Mouse (Mus musculus): Measurements from ENCODE around the gene Fam205c. TPM values are rescaled to one million over a fixed set of nuclear protein-coding genes. Genes with fewer than 3 reads are reported as not detected.

Gene Fam205c
- 0.11 TPM in 2 replicates for polyA plus RNA-seq (2015; fragmentation: Nextera tagmentation; extraction: Ambion mirVana)

DNA sequence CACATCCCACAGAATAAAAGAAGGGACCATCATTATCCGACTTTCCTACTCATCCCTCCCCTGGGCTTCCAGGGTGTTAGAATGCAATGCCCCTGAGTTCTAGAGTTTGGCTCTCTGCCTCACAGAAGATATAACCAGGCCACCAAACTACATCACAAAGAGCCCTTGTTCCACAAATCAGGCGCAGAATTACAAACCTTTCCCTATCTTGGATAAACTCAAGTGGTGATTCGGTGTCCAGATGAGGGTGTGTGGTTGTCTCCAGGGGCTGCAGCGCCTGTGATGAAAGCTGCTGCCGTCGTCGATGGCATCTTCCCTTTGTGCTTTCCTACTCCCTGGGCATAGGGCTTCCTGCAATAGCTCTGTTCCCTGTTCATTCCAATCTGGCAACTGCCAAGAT, at the start of gene Fam205c:
Fam205c (minus strand) TSS at position 101 of the 400 bp plus-strand sequence.
- no peaks in the 10 kb centered on the region for H3K9me3 ChIP-seq (ENCODE audit: control insufficient read depth, low read length)
- 77% methylated on average over 7 of the region's 7 CpGs for WGBS
- H3K36me3 ChIP-seq (ENCODE audit: control insufficient read depth, insufficient read depth, low read length) = no peaks in the 10 kb centered on the region
- H3K9ac ChIP-seq (ENCODE audit: low read length) = no peak within 1 kb of the TSS
- H3K4me1 ChIP-seq (replicated peaks; ENCODE audit: control insufficient read depth, insufficient read depth) = no peaks in the 10 kb centered on the region
- TF ChIP-seq CTCF (IDR thresholded peaks at IDR 0.05; ENCODE audit: low read depth) = no peak
- TF ChIP-seq EP300 (optimal IDR thresholded peaks at IDR 0.05) = no peak
- no peak within 1 kb of the TSS for H3K4me2 ChIP-seq (replicated peaks; ENCODE audit: low read depth)
- ATAC-seq (ENCODE audit: low FRiP score, low TSS enrichment) (no peak), DNase-seq (ENCODE audit: low spot score) (no peak)
- no peak within 1 kb of the TSS for H3K4me3 ChIP-seq (ENCODE audit: low read depth, low read length)
- H3K27me3 ChIP-seq (ENCODE audit: control insufficient read depth, insufficient read depth, low read length) = no peaks in the 10 kb centered on the region
- H3K27ac ChIP-seq (replicated peaks) = no peak within 1 kb of the TSS

DNA sequence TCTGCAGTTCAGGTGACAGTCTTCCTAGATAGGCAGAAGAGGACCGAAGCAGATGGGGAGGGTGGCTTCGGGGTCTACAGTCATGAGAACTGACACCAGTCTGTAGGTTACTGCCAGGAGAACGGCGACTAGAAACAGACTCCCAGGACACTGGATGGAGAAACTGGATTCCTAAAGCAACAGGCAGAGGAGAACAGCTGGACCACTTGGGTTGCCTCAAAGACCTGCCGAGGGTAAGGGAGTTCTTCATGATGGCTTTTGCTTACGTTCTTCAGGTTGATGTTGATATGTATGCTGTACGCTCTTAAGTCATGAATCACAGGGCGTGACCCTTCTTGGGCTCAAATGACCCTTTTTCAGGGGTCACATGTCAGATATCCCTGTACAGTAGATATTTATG, 48.4 kb upstream of the Fam205c start:
- Histone ChIP-seq H3K4me1 (replicated peaks; ENCODE audit: control insufficient read depth, insufficient read depth) (no peaks in the 10 kb centered on the region), H3K4me2 (replicated peaks; ENCODE audit: low read depth) (no peak overlapping the region), H3K36me3 (ENCODE audit: control insufficient read depth, insufficient read depth, low read length) (no peaks in the 10 kb centered on the region), H3K9ac (ENCODE audit: low read length) (no peak overlapping the region), H3K9me3 (ENCODE audit: control insufficient read depth, low read length) (no peaks in the 10 kb centered on the region), H3K27me3 (ENCODE audit: control insufficient read depth, insufficient read depth, low read length) (no peaks in the 10 kb centered on the region), H3K4me3 (ENCODE audit: low read depth, low read length) (no peak overlapping the region), H3K27ac (replicated peaks) (no peak overlapping the region)
- DNase-seq (ENCODE audit: low spot score) (peak; percentile 9), ATAC-seq (ENCODE audit: low FRiP score, low TSS enrichment) (no peak)
- 74% methylated on average over 8 of the region's 8 CpGs for whole genome bisulfite sequencing
- TF ChIP-seq CTCF (IDR thresholded peaks at IDR 0.05; ENCODE audit: low read depth) (no peak), EP300 (optimal IDR thresholded peaks at IDR 0.05) (no peak)

DNA sequence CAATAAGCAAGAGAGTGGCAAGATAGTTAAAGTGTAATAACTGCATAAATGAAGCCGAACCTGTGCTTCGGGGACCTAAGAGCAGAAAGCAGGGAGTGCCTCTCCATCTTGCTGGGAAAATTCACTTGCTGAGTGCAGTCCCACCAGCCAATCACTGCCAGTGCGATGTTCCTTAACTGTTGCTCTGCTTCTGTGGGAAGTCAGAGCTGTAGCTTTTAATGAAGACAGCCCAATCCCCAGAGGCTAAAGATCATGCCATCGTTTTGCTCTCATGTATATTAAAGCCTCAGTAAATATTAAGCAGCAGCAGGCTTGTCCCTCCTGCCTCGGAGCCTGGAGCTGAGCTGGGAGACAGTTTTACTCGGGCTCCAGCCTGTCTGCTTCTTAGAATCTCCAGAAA, 48.0 kb upstream of the Fam205c start:
- Histone ChIP-seq H3K27me3 (ENCODE audit: control insufficient read depth, insufficient read depth, low read length) (no peaks in the 10 kb centered on the region), H3K36me3 (ENCODE audit: control insufficient read depth, insufficient read depth, low read length) (no peaks in the 10 kb centered on the region), H3K4me1 (replicated peaks; ENCODE audit: control insufficient read depth, insufficient read depth) (no peaks in the 10 kb centered on the region), H3K4me2 (replicated peaks; ENCODE audit: low read depth) (no peak overlapping the region), H3K9ac (ENCODE audit: low read length) (no peak overlapping the region), H3K27ac (replicated peaks) (no peak overlapping the region), H3K9me3 (ENCODE audit: control insufficient read depth, low read length) (no peaks in the 10 kb centered on the region), H3K4me3 (ENCODE audit: low read depth, low read length) (no peak overlapping the region)
- TF ChIP-seq CTCF (IDR thresholded peaks at IDR 0.05; ENCODE audit: low read depth) (no peak), EP300 (optimal IDR thresholded peaks at IDR 0.05) (no peak)
- ATAC-seq (ENCODE audit: low FRiP score, low TSS enrichment) (no peak), DNase-seq (ENCODE audit: low spot score) (peak; percentile 9)
- WGBS = 56% methylated on average over 6 of the region's 6 CpGs

DNA sequence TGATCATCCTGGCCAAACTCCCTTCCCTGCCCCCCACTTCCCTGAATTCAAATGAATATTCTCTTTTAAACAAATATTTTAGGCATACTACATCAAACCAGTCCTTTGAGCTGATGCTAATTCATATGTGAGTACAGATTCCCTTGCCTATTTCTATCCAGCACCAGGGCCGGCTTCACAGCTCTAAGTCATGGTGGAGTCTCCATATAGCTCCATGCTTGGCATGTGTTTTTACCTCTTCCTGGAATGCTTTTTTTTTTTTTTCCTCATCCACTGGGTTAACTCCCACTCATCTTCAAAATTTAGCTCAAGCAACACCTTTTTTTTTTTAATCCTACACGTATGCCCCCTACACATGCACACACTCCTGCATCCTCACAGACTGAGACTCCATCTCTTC, 47.5 kb upstream of the Fam205c start:
- Histone ChIP-seq H3K27ac (replicated peaks) (no peak overlapping the region), H3K9me3 (ENCODE audit: control insufficient read depth, low read length) (no peaks in the 10 kb centered on the region), H3K9ac (ENCODE audit: low read length) (no peak overlapping the region), H3K4me1 (replicated peaks; ENCODE audit: control insufficient read depth, insufficient read depth) (no peaks in the 10 kb centered on the region), H3K36me3 (ENCODE audit: control insufficient read depth, insufficient read depth, low read length) (no peaks in the 10 kb centered on the region), H3K27me3 (ENCODE audit: control insufficient read depth, insufficient read depth, low read length) (no peaks in the 10 kb centered on the region), H3K4me2 (replicated peaks; ENCODE audit: low read depth) (no peak overlapping the region), H3K4me3 (ENCODE audit: low read depth, low read length) (no peak overlapping the region)
- 92% methylated on average over 2 of the region's 2 CpGs for WGBS
- TF ChIP-seq EP300 (optimal IDR thresholded peaks at IDR 0.05) = no peak
- no peak for TF ChIP-seq CTCF (IDR thresholded peaks at IDR 0.05; ENCODE audit: low read depth)
- ATAC-seq (ENCODE audit: low FRiP score, low TSS enrichment) (no peak), DNase-seq (ENCODE audit: low spot score) (peak; percentile 1)

DNA sequence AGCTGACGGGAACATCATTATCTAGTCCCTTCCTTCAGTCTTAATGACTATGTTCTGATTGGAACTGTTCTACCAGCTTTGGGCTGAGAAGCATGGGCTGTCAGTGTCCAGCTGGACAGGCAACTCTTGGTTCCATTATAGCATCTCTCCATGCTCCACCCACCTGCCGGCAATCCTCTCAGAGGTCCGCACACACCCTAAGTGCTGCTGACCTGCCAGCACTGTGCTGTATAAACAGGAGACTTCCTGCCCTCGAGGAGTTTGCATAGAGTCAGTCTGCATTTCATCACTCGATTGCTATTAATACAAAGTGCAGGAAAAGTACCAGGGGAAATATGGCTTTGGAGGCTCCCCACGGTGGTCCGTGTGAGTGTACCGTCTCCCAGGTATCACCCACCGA, 46.7 kb upstream of the Fam205c start:
- Histone ChIP-seq H3K36me3 (ENCODE audit: control insufficient read depth, insufficient read depth, low read length) (no peaks in the 10 kb centered on the region), H3K27me3 (ENCODE audit: control insufficient read depth, insufficient read depth, low read length) (no peaks in the 10 kb centered on the region; the same call in 1 of the 2 replicates), H3K27ac (replicated peaks) (no peak overlapping the region), H3K4me2 (replicated peaks; ENCODE audit: low read depth) (no peak overlapping the region), H3K4me3 (ENCODE audit: low read depth, low read length) (no peak overlapping the region), H3K9ac (ENCODE audit: low read length) (no peak overlapping the region), H3K4me1 (replicated peaks; ENCODE audit: control insufficient read depth, insufficient read depth) (no peaks in the 10 kb centered on the region), H3K9me3 (ENCODE audit: control insufficient read depth, low read length) (no peaks in the 10 kb centered on the region)
- WGBS = 50% methylated on average over 9 of the region's 9 CpGs
- TF ChIP-seq CTCF (IDR thresholded peaks at IDR 0.05; ENCODE audit: low read depth) (no peak), EP300 (optimal IDR thresholded peaks at IDR 0.05) (no peak)
- ATAC-seq (ENCODE audit: low FRiP score, low TSS enrichment) (no peak), DNase-seq (ENCODE audit: low spot score) (no peak)

DNA sequence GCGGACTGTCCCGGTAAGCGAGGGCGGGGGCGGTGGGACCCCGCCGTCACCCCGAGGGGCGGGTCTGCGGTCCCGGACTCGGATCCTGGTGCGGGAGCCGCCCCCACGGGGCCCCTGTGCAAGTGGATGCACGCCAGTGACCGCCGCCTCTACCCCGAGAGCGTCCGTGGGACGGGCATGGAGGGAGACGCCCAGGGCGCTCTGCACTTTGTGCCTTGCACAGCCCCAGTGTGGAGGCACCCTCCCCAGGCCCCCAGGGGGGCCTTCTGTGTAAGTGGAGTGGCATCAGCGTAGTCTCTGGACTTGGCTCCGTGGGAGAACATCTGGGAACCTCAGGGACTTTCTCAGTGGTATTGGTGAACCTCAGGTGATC, 43.4 kb upstream of the Fam205c start:
- peak overlapping the region; percentile 30; the same call in 1 of the 2 replicates for H3K27ac ChIP-seq (replicated peaks)
- no peaks in the 10 kb centered on the region; the same call in 1 of the 2 replicates for H3K27me3 ChIP-seq (ENCODE audit: control insufficient read depth, insufficient read depth, low read length)
- H3K4me1 ChIP-seq (replicated peaks; ENCODE audit: control insufficient read depth, insufficient read depth) = no peaks in the 10 kb centered on the region
- ATAC-seq (ENCODE audit: low FRiP score, low TSS enrichment) = no peak; the same call in 1 of the 2 replicates
- peak overlapping the region; percentile 91 for H3K4me2 ChIP-seq (replicated peaks; ENCODE audit: low read depth)
- peak; percentile 27 for DNase-seq (ENCODE audit: low spot score)
- TF ChIP-seq EP300 (optimal IDR thresholded peaks at IDR 0.05) = no peak
- TF ChIP-seq CTCF (IDR thresholded peaks at IDR 0.05; ENCODE audit: low read depth) = no peak
- peak overlapping the region; percentile 56 for H3K4me3 ChIP-seq (ENCODE audit: low read depth, low read length)
- H3K9me3 ChIP-seq (ENCODE audit: control insufficient read depth, low read length) = no peaks in the 10 kb centered on the region
- H3K36me3 ChIP-seq (ENCODE audit: control insufficient read depth, insufficient read depth, low read length) = no peaks in the 10 kb centered on the region
- H3K9ac ChIP-seq (ENCODE audit: low read length) = peak overlapping the region; percentile 58
- 2% methylated on average over 18 of the region's 26 CpGs for WGBS
